Mouse (Mus musculus) A20 (cell line): ENCODE results near the gene Clasp1.
A peak's percentile ranks its signal among the peaks of the same experiment; 100 is the strongest.

Experiments
- DNase-seq: peaks from one replicate; pipeline ENCODE4 v3.0.0-alpha.2; 2011; ENCODE audit warnings: low read depth, low spot score

Clasp1 gene

GRCm38 (mm10) chr1:118498311-118498710 is 109.5 kb downstream of the Clasp1 start:
- DNase-seq: peak; percentile 77

GRCm38 (mm10) chr1:118500606-118501005 is 111.7 kb downstream of the Clasp1 start:
- no peak for DNase-seq

GRCm38 (mm10) chr1:118501691-118502090 is 112.8 kb downstream of the Clasp1 start:
- DNase-seq: no peak

GRCm38 (mm10) chr1:118505746-118506145 is 116.9 kb downstream of the Clasp1 start:
- no peak for DNase-seq

- DNase-seq: no peak
Observed at GRCm38 (mm10) chr1:118510996-118511395, 122.1 kb downstream of the Clasp1 start.

- no peak for DNase-seq
Observed at GRCm38 (mm10) chr1:118511738-118512530, 123.1 kb downstream of the Clasp1 start.

- DNase-seq: no peak
Observed at GRCm38 (mm10) chr1:118516256-118516655, 127.4 kb downstream of the Clasp1 start.

GRCm38 (mm10) chr1:118523161-118523560 is 134.3 kb downstream of the Clasp1 start:
- no peak for DNase-seq

- DNase-seq: no peak
Observed at GRCm38 (mm10) chr1:118525336-118525735, 136.5 kb downstream of the Clasp1 start.

GRCm38 (mm10) chr1:118529213-118529612 is 140.4 kb downstream of the Clasp1 start:
- peak; percentile 20 for DNase-seq

- DNase-seq: no peak
Observed at GRCm38 (mm10) chr1:118531259-118531658, 142.4 kb downstream of the Clasp1 start.

GRCm38 (mm10) chr1:118536021-118536420 is 147.2 kb downstream of the Clasp1 start:
- no peak for DNase-seq

GRCm38 (mm10) chr1:118539046-118539445 is 150.2 kb downstream of the Clasp1 start:
- DNase-seq: no peak

- no peak for DNase-seq
Observed at GRCm38 (mm10) chr1:118542880-118543279, 154.0 kb downstream of the Clasp1 start.

GRCm38 (mm10) chr1:118548769-118549168 is 159.9 kb downstream of the Clasp1 start:
- no peak for DNase-seq

- no peak for DNase-seq
Observed at GRCm38 (mm10) chr1:118551152-118551551, 162.3 kb downstream of the Clasp1 start.

- DNase-seq: no peak
Observed at GRCm38 (mm10) chr1:118552071-118552470, 163.2 kb downstream of the Clasp1 start.

- DNase-seq: no peak
Observed at GRCm38 (mm10) chr1:118553045-118553444, 164.2 kb downstream of the Clasp1 start.

GRCm38 (mm10) chr1:118553451-118553850 is 164.6 kb downstream of the Clasp1 start:
- no peak for DNase-seq

- no peak for DNase-seq
Observed at GRCm38 (mm10) chr1:118554961-118555360, 166.1 kb downstream of the Clasp1 start.

- no peak for DNase-seq
Observed at GRCm38 (mm10) chr1:118559716-118560115, 170.9 kb downstream of the Clasp1 start.

GRCm38 (mm10) chr1:118564561-118564960 is 175.7 kb downstream of the Clasp1 start:
- peak; percentile 31 for DNase-seq

- no peak for DNase-seq
Observed at GRCm38 (mm10) chr1:118567659-118568058, 178.8 kb downstream of the Clasp1 start.
